Mouse (Mus musculus) limb, embryonic 14.5 days (tissue): ENCODE data around the gene Pcdh17. TPM values are rescaled to one million over a fixed set of nuclear protein-coding genes. Genes with fewer than 3 reads are reported as not detected.

Experiments
- ATAC-seq: fragments of 200-750 bp; cut with Nextera tagmentation; 2 replicates; pipeline ENCODE4 v1.8.0; 2017; ENCODE audit warnings: low read depth, moderate number of reproducible peaks, moderate TSS enrichment; ENCODE audit not compliant: low FRiP score
- DNase-seq: peaks from one replicate; pipeline ENCODE4 v3.0.0-alpha.2; 2015; ENCODE audit warnings: low spot score
- H3K27ac ChIP-seq: fragments of 300-500 bp; sonication (generic); replicated peaks from 2 replicates; pipeline ENCODE4 v1.5.1; 2014; ENCODE audit warnings: low read depth, mild to moderate bottlenecking, low read length, moderate library complexity, mixed read lengths
- H3K27me3 ChIP-seq: fragments of 300-500 bp; sonication (generic); 2 replicates; pipeline ENCODE4 v1.6.1; 2014; ENCODE audit warnings: low read length, mixed read lengths; ENCODE audit not compliant: control insufficient read depth, insufficient read depth
- H3K36me3 ChIP-seq: fragments of 300-500 bp; sonication (generic); 2 replicates; pipeline ENCODE4 v1.6.1; 2014; ENCODE audit warnings: mild to moderate bottlenecking, low read length, moderate library complexity, mixed read lengths; ENCODE audit not compliant: control insufficient read depth, insufficient read depth
- H3K4me1 ChIP-seq: fragments of 300-500 bp; sonication (generic); 2 replicates; pipeline ENCODE4 v1.6.1; 2014; ENCODE audit warnings: antibody characterized with exemption, low read length, mixed read lengths; ENCODE audit not compliant: control insufficient read depth, insufficient read depth
- H3K4me2 ChIP-seq: fragments of 300-500 bp; sonication (generic); replicated peaks from 2 replicates; pipeline ENCODE4 v1.6.1; 2014; ENCODE audit warnings: low read depth, mild to moderate bottlenecking, low read length, moderate library complexity; ENCODE audit not compliant: severe bottlenecking
- H3K4me3 ChIP-seq: fragments of 300-500 bp; sonication (generic); replicated peaks from 2 replicates; pipeline ENCODE4 v1.5.1; 2014; ENCODE audit warnings: low read length
- H3K9ac ChIP-seq: fragments of 300-500 bp; sonication (generic); 2 replicates; pipeline ENCODE4 v1.6.1; 2014; ENCODE audit warnings: mild to moderate bottlenecking, low read depth, low read length, moderate library complexity; ENCODE audit not compliant: severe bottlenecking
- H3K9me3 ChIP-seq: fragments of 300-500 bp; sonication (generic); 2 replicates; pipeline ENCODE4 v1.6.1; 2016; ENCODE audit warnings: low read length; ENCODE audit not compliant: control insufficient read depth
- POLR2A ChIP-seq: fragments of 200-500 bp; IDR thresholded peaks from 2 replicates; pipeline ENCODE4 v1.8.0; 2012; ENCODE audit warnings: inconsistent platforms, mild to moderate bottlenecking, moderate library complexity, borderline replicate concordance; ENCODE audit not compliant: insufficient read depth, insufficient read length; ENCODE audit errors: extremely low read depth
- WGBS: fragments of 180-500 bp; shearing (Covaris S2); extraction: QIAGEN DNeasy Blood & Tissue Kit; methylation state at CpG from one replicate; pipeline ENCODE4 v1.1.7; 2014; 5-methylcytosine and 5-hydroxymethylcytosine counted together
- polyA plus RNA-seq, 2 experiments: library from polyadenylated mRNA; depleted of rRNA in 1 of 2; stranded (reverse) in 1 of 2; unstranded in 1 of 2; fragments of >200 nt; fragmentation: Nextera tagmentation in 1 of 2; extraction: Ambion mirVana in 1 of 2; gene quantifications; 2 replicates each; pipeline versions ENCODE4 v1.2.1 to v1.2.3; 2012 to 2014

Pcdh17 gene
- polyA plus RNA-seq, 2 experiments: 3.8 to 6.3 TPM

- peak overlapping the region; percentile 92 for H3K4me2 ChIP-seq
- peaks cover 33% of the 10 kb centered on the region for H3K27me3 ChIP-seq
- ATAC-seq (no peak), DNase-seq (no peak)
- TF ChIP-seq POLR2A: no peak
- H3K4me3 ChIP-seq: peak overlapping the region; percentile 56
- H3K36me3 ChIP-seq: no peaks in the 10 kb centered on the region
- H3K9me3 ChIP-seq: no peaks in the 10 kb centered on the region
- under 1% methylated on average over 59 of the region's 59 CpGs for WGBS
- H3K27ac ChIP-seq: no peak overlapping the region
- H3K4me1 ChIP-seq: peaks cover 12% of the 10 kb centered on the region
- peak overlapping the region; percentile 48 for H3K9ac ChIP-seq
Observed at GRCm38 (mm10) chr14:84445503-84446410, 2.4 kb downstream of the Pcdh17 start.

DNA sequence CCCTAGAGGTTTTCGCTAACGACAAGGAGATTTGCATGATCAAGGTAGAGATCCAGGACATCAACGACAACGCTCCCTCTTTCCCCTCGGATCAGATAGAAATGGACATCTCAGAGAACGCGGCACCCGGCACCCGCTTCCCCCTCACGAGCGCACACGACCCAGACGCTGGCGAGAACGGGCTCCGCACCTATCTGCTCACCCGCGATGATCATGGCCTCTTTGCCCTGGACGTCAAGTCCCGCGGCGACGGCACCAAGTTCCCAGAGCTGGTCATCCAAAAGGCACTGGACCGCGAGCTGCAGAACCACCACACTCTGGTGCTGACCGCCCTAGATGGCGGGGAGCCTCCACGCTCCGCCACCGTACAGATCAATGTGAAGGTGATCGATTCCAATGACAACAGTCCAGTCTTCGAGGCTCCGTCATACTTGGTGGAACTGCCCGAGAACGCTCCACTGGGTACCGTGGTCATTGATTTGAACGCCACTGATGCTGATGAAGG, 3.1 kb downstream of the Pcdh17 start:
- peak overlapping the region; percentile 56 for H3K4me3 ChIP-seq
- TF ChIP-seq POLR2A: no peak
- H3K27ac ChIP-seq: no peak overlapping the region
- no peaks in the 10 kb centered on the region for H3K36me3 ChIP-seq
- WGBS: 9% methylated on average over 37 of the region's 37 CpGs
- H3K9ac ChIP-seq: peak overlapping the region; percentile 48
- H3K27me3 ChIP-seq: peaks cover 33% of the 10 kb centered on the region
- ATAC-seq (no peak), DNase-seq (no peak)
- H3K9me3 ChIP-seq: no peaks in the 10 kb centered on the region
- peak overlapping the region; percentile 92 for H3K4me2 ChIP-seq
- peaks cover 12% of the 10 kb centered on the region for H3K4me1 ChIP-seq

GRCm38 (mm10) chr14:84446941-84447641, 3.7 kb downstream of the Pcdh17 start:
- DNase-seq (no peak), ATAC-seq (no peak)
- Histone ChIP-seq H3K27ac (no peak overlapping the region), H3K9me3 (no peaks in the 10 kb centered on the region), H3K9ac (peak overlapping the region; percentile 28; the same call in 1 of the 2 replicates), H3K4me3 (peak overlapping the region; percentile 56), H3K4me1 (peaks cover 12% of the 10 kb centered on the region), H3K36me3 (no peaks in the 10 kb centered on the region), H3K27me3 (peaks cover 33% of the 10 kb centered on the region), H3K4me2 (peak overlapping the region; percentile 92)
- no peak for TF ChIP-seq POLR2A
- WGBS: 5% methylated on average over 42 of the region's 45 CpGs

GRCm38 (mm10) chr14:84447661-84448380, 4.5 kb downstream of the Pcdh17 start:
- 4% methylated on average over 44 of the region's 45 CpGs for WGBS
- no peak for TF ChIP-seq POLR2A
- H3K4me1 ChIP-seq: peaks cover 12% of the 10 kb centered on the region
- peaks cover 33% of the 10 kb centered on the region for H3K27me3 ChIP-seq
- H3K4me2 ChIP-seq: peak overlapping the region; percentile 92
- DNase-seq (no peak), ATAC-seq (no peak)
- H3K36me3 ChIP-seq: no peaks in the 10 kb centered on the region
- no peak overlapping the region for H3K27ac ChIP-seq
- H3K4me3 ChIP-seq: peak overlapping the region; percentile 56
- no peaks in the 10 kb centered on the region for H3K9me3 ChIP-seq
- H3K9ac ChIP-seq: peak overlapping the region; percentile 28; the same call in 1 of the 2 replicates

DNA sequence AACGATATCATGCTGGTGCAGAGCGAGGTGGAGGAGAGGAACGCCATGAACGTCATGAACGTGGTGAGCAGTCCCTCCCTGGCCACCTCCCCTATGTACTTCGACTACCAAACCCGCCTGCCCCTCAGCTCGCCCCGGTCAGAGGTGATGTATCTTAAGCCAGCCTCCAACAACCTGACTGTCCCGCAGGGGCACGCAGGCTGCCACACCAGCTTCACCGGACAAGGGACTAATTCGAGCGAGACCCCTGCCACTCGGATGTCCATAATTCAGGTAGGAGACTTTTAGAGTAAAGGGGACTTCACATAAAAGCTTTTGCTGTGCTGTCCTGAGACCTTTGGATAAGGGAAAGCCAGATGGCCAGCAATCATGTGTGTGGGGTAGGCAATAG, 5.0 kb downstream of the Pcdh17 start:
- Histone ChIP-seq H3K9ac (no peak overlapping the region), H3K27me3 (peaks cover 33% of the 10 kb centered on the region)
- no peak for ATAC-seq

More for the DNA sequence above, 5.0 kb downstream of the Pcdh17 start:
- no peak for DNase-seq
- WGBS: 2% methylated on average over 15 of the region's 15 CpGs
- H3K4me1 ChIP-seq: peaks cover 12% of the 10 kb centered on the region
- H3K36me3 ChIP-seq: no peaks in the 10 kb centered on the region
- H3K9me3 ChIP-seq: no peaks in the 10 kb centered on the region
- no peak overlapping the region for H3K27ac ChIP-seq
- TF ChIP-seq POLR2A: no peak
- peak overlapping the region; percentile 92 for H3K4me2 ChIP-seq
- peak overlapping the region; percentile 56 for H3K4me3 ChIP-seq
